Mouse (Mus musculus) CH12.LX (cell line): ENCODE measurements around the gene Babam2.

ENCODE experiments used
- CTCF ChIP-seq, 2 experiments: IDR thresholded peaks in 1 of 2; conservative IDR thresholded peaks in 1 of 2; 2 replicates each; pipeline ENCODE4 v1.5.1; 2011 to 2012; ENCODE audit warnings: low read depth in 2 of 2, low read length in 2 of 2, improper control_type of control experiment in 1 of 2, inconsistent platforms in 1 of 2, mild to moderate bottlenecking in 1 of 2, moderate library complexity in 1 of 2
- ZNF384 ChIP-seq: IDR thresholded peaks from 2 replicates; pipeline ENCODE4 v1.6.1; 2012; ENCODE audit warnings: low read depth, low read length, improper control_type of control experiment, inconsistent platforms

DNA sequence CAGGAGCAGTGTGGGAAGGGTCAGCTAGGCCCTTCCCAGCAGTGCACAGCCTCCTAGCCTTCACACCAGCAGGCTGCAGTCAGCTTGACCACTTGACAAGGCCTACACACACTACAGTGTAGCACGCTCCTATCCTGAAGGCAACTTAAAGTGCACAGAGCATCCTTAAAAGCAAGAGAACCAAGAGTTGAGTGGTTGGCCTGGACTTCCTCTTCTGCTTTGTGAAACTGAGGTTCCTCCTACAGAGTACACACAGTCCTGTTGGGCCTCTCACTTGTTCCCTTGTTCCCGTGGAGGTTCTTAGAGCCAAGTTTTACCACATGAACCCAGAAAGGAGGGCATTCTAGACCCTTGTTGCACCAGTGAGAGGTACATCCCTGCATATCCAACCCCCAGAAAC, 388.1 kb downstream of the Babam2 start:
- TF ChIP-seq CTCF (conservative IDR thresholded peaks at IDR 0.05 in 1 of 2, IDR thresholded peaks at IDR 0.05 in 1 of 2; ENCODE audit: low read depth in 2 of 2, low read length in 2 of 2) (no peak), ZNF384 (no peak)
